Mouse (Mus musculus): ENCODE measurements around the gene Tuba1b. TPM values are rescaled to one million over a fixed set of nuclear protein-coding genes. Genes with fewer than 3 reads are reported as not detected.
"Not testable (repeated sequence)": the region's sequence is repeated elsewhere in the genome, so short reads cannot be mapped to it uniquely, and the experiment has no call there.

The Tuba1b gene
- polyA plus RNA-seq, 1 experiment from 2014 or later, result 1,854 TPM

- Histone ChIP-seq H3K4me3 (ENCODE audit: low read depth, low read length) (no peak overlapping the region), H3K9me3 (ENCODE audit: control insufficient read depth, low read length) (no peaks in the 10 kb centered on the region), H3K27me3 (replicated peaks; ENCODE audit: control insufficient read depth, insufficient read depth, low read length) (no peaks in the 10 kb centered on the region), H3K36me3 (ENCODE audit: control insufficient read depth, insufficient read depth, low read length) (no peaks in the 10 kb centered on the region), H3K4me1 (replicated peaks; ENCODE audit: control insufficient read depth, insufficient read depth, low read length) (peaks cover 4% of the 10 kb centered on the region), H3K9ac (ENCODE audit: low read depth, low read length) (no peak overlapping the region), H3K4me2 (no peak overlapping the region), H3K27ac (ENCODE audit: low read depth, low read length) (no peak overlapping the region)
- no peak for ATAC-seq (replicated peaks; ENCODE audit: low FRiP score)
- no peak for DNase-seq (ENCODE audit: low spot score)
- 84% methylated on average over 9 of the region's 9 CpGs for WGBS
Measured at GRCm38 (mm10) chr15:98973015-98973614, 38.8 kb upstream of the Tuba1b start.

- not testable (repeated sequence) for ATAC-seq (replicated peaks; ENCODE audit: low FRiP score); H3K4me1 ChIP-seq (replicated peaks; ENCODE audit: control insufficient read depth, insufficient read depth, low read length); H3K4me3 ChIP-seq (ENCODE audit: low read depth, low read length); H3K9ac ChIP-seq (ENCODE audit: low read depth, low read length); H3K27ac ChIP-seq (ENCODE audit: low read depth, low read length); H3K4me2 ChIP-seq; H3K9me3 ChIP-seq (ENCODE audit: control insufficient read depth, low read length); H3K36me3 ChIP-seq (ENCODE audit: control insufficient read depth, insufficient read depth, low read length); DNase-seq (ENCODE audit: low spot score); H3K27me3 ChIP-seq (replicated peaks; ENCODE audit: control insufficient read depth, insufficient read depth, low read length)
- 65% methylated on average over 15 of the region's 15 CpGs for WGBS
Measured at GRCm38 (mm10) chr15:98971576-98972320, 37.4 kb upstream of the Tuba1b start.

GRCm38 (mm10) chr15:98971111-98971510, 36.7 kb upstream of the Tuba1b start:
- H3K36me3 ChIP-seq (ENCODE audit: control insufficient read depth, insufficient read depth, low read length), result no peaks in the 10 kb centered on the region
- H3K27me3 ChIP-seq (replicated peaks; ENCODE audit: control insufficient read depth, insufficient read depth, low read length), result no peaks in the 10 kb centered on the region
- no peak overlapping the region for H3K27ac ChIP-seq (ENCODE audit: low read depth, low read length)
- H3K4me1 ChIP-seq (replicated peaks; ENCODE audit: control insufficient read depth, insufficient read depth, low read length), result peaks cover 4% of the 10 kb centered on the region
- H3K4me3 ChIP-seq (ENCODE audit: low read depth, low read length), result no peak overlapping the region
- DNase-seq (ENCODE audit: low spot score) (peak; percentile 20), ATAC-seq (replicated peaks; ENCODE audit: low FRiP score) (no peak)
- no peak overlapping the region for H3K4me2 ChIP-seq
- no peaks in the 10 kb centered on the region for H3K9me3 ChIP-seq (ENCODE audit: control insufficient read depth, low read length)
- WGBS, result 58% methylated on average over 4 of the region's 4 CpGs
- no peak overlapping the region for H3K9ac ChIP-seq (ENCODE audit: low read depth, low read length)

- ATAC-seq (replicated peaks; ENCODE audit: low FRiP score), result no peak
- Histone ChIP-seq H3K27ac (ENCODE audit: low read depth, low read length) (peak overlapping the region; percentile 26; the same call in 1 of the 2 replicates), H3K9me3 (ENCODE audit: control insufficient read depth, low read length) (no peaks in the 10 kb centered on the region), H3K4me2 (peak overlapping the region; percentile 23; the same call in 1 of the 2 replicates), H3K4me1 (replicated peaks; ENCODE audit: control insufficient read depth, insufficient read depth, low read length) (peaks cover 4% of the 10 kb centered on the region), H3K27me3 (replicated peaks; ENCODE audit: control insufficient read depth, insufficient read depth, low read length) (no peaks in the 10 kb centered on the region), H3K9ac (ENCODE audit: low read depth, low read length) (no peak overlapping the region), H3K4me3 (ENCODE audit: low read depth, low read length) (no peak overlapping the region), H3K36me3 (ENCODE audit: control insufficient read depth, insufficient read depth, low read length) (no peaks in the 10 kb centered on the region)
- WGBS, result 24% methylated on average over 16 of the region's 16 CpGs
- no peak for DNase-seq (ENCODE audit: low spot score)
Measured at GRCm38 (mm10) chr15:98969372-98970101, 35.2 kb upstream of the Tuba1b start.

GRCm38 (mm10) chr15:98968701-98969371, 34.5 kb upstream of the Tuba1b start:
- H3K9ac ChIP-seq (ENCODE audit: low read depth, low read length), result no peak overlapping the region
- 32% methylated on average over 12 of the region's 12 CpGs for WGBS
- H3K9me3 ChIP-seq (ENCODE audit: control insufficient read depth, low read length), result no peaks in the 10 kb centered on the region
- peaks cover 4% of the 10 kb centered on the region for H3K4me1 ChIP-seq (replicated peaks; ENCODE audit: control insufficient read depth, insufficient read depth, low read length)
- H3K4me2 ChIP-seq, result peak overlapping the region; percentile 23; the same call in 1 of the 2 replicates
- no peak for DNase-seq (ENCODE audit: low spot score)
- ATAC-seq (replicated peaks; ENCODE audit: low FRiP score), result no peak
- H3K27me3 ChIP-seq (replicated peaks; ENCODE audit: control insufficient read depth, insufficient read depth, low read length), result no peaks in the 10 kb centered on the region
- no peak overlapping the region for H3K4me3 ChIP-seq (ENCODE audit: low read depth, low read length)
- H3K36me3 ChIP-seq (ENCODE audit: control insufficient read depth, insufficient read depth, low read length), result no peaks in the 10 kb centered on the region
- H3K27ac ChIP-seq (ENCODE audit: low read depth, low read length), result peak overlapping the region; percentile 30; the same call in 1 of the 2 replicates

GRCm38 (mm10) chr15:98959531-98959930, 25.2 kb upstream of the Tuba1b start:
- H3K4me2 ChIP-seq, result no peak overlapping the region
- ATAC-seq (replicated peaks; ENCODE audit: low FRiP score) (peak; percentile 66), DNase-seq (ENCODE audit: low spot score) (no peak)
- no peak overlapping the region for H3K4me3 ChIP-seq (ENCODE audit: low read depth, low read length)
- no peak overlapping the region for H3K9ac ChIP-seq (ENCODE audit: low read depth, low read length)
- no peaks in the 10 kb centered on the region for H3K36me3 ChIP-seq (ENCODE audit: control insufficient read depth, insufficient read depth, low read length)
- H3K4me1 ChIP-seq (replicated peaks; ENCODE audit: control insufficient read depth, insufficient read depth, low read length), result 0 out of 2 replicates have a peak, but pooled peaks cover 3% of the 10 kb centered on the region
- H3K9me3 ChIP-seq (ENCODE audit: control insufficient read depth, low read length), result no peaks in the 10 kb centered on the region
- no peak overlapping the region for H3K27ac ChIP-seq (ENCODE audit: low read depth, low read length)
- H3K27me3 ChIP-seq (replicated peaks; ENCODE audit: control insufficient read depth, insufficient read depth, low read length), result no peaks in the 10 kb centered on the region
- 52% methylated on average over 3 of the region's 3 CpGs for WGBS

GRCm38 (mm10) chr15:98958901-98959420, 24.6 kb upstream of the Tuba1b start:
- no peak overlapping the region for H3K9ac ChIP-seq (ENCODE audit: low read depth, low read length)
- no peak overlapping the region for H3K27ac ChIP-seq (ENCODE audit: low read depth, low read length)
- no peaks in the 10 kb centered on the region for H3K36me3 ChIP-seq (ENCODE audit: control insufficient read depth, insufficient read depth, low read length)
- H3K9me3 ChIP-seq (ENCODE audit: control insufficient read depth, low read length), result no peaks in the 10 kb centered on the region
- 0 out of 2 replicates have a peak, but pooled peaks cover 3% of the 10 kb centered on the region for H3K4me1 ChIP-seq (replicated peaks; ENCODE audit: control insufficient read depth, insufficient read depth, low read length)
- 86% methylated on average over 4 of the region's 4 CpGs for WGBS
- DNase-seq (ENCODE audit: low spot score), result no peak
- no peak overlapping the region for H3K4me2 ChIP-seq
- ATAC-seq (replicated peaks; ENCODE audit: low FRiP score), result no peak
- H3K4me3 ChIP-seq (ENCODE audit: low read depth, low read length), result no peak overlapping the region
- H3K27me3 ChIP-seq (replicated peaks; ENCODE audit: control insufficient read depth, insufficient read depth, low read length), result no peaks in the 10 kb centered on the region

- 81% methylated on average over 5 of the region's 5 CpGs for WGBS
- Histone ChIP-seq H3K4me2 (no peak overlapping the region), H3K9me3 (ENCODE audit: control insufficient read depth, low read length) (no peaks in the 10 kb centered on the region), H3K36me3 (ENCODE audit: control insufficient read depth, insufficient read depth, low read length) (no peaks in the 10 kb centered on the region), H3K27me3 (replicated peaks; ENCODE audit: control insufficient read depth, insufficient read depth, low read length) (no peaks in the 10 kb centered on the region), H3K27ac (ENCODE audit: low read depth, low read length) (no peak overlapping the region), H3K9ac (ENCODE audit: low read depth, low read length) (no peak overlapping the region), H3K4me1 (replicated peaks; ENCODE audit: control insufficient read depth, insufficient read depth, low read length) (0 out of 2 replicates have a peak, but pooled peaks cover 3% of the 10 kb centered on the region), H3K4me3 (ENCODE audit: low read depth, low read length) (no peak overlapping the region)
- no peak for DNase-seq (ENCODE audit: low spot score)
- ATAC-seq (replicated peaks; ENCODE audit: low FRiP score), result no peak
Measured at GRCm38 (mm10) chr15:98957475-98957874, 23.1 kb upstream of the Tuba1b start.

Data from liver, embryonic 11.5 days (tissue).